Mouse (Mus musculus): ENCODE results near the gene Ugt1a6a.

DNA sequence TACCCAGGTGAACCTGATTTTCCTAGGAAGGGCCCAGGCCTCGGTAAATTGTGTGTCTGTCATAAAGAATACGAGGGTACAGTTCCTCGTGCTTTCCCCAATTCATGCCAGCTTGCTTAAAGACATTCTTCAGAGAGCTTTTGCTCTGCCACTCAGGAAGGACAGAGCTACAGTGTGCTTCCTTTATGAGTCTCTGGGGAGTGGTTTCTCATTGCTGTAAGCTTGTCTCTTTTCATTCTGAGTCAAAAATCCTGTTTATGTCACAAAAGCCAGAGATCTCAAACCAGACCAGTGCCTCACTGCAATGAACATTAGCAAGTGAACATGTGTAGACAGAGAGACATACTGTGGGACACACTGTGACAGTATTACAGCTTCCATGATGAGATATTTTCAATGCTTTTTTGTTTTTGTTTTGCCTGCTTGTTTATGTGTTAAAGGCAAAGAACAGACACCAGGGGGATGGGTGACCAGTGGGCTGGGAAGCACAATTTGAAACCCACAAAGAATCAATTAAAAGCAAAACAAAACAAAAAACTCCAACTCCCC, 627 bp upstream of the Ugt1a6a start:
- no peak for TF ChIP-seq CTCF (IDR thresholded peaks at IDR 0.05; ENCODE audit: extremely low read depth, insufficient read length, insufficient replicate concordance, low read depth, low read length)
- no peak for TF ChIP-seq POLR2A (IDR thresholded peaks at IDR 0.05; ENCODE audit: low read depth, low read length)

Measured in small intestine, adult 2 months (tissue).